Comparison of ENCODE assay signal across 25 mouse cellular contexts in genomic region chr8:31584661-31585060, GRCm38 (mm10).
"Had no signal": no experiment of that assay in that cellular context is flagged by ENCODE, and none has a peak within 500 bp of the region (broad histone marks: within the 10 kb centered on the region; RNA-seq: fewer than 3 reads in every experiment).

No protein-coding gene starts in this region.

- H3K4me3 ChIP-seq: heart, adult 2 months; heart, embryonic 13.5 days; heart, embryonic 15.5 days; hindbrain, embryonic 13.5 days; hindbrain, embryonic 15.5 days; kidney, embryonic 15.5 days; limb, embryonic 13.5 days; limb, embryonic 15.5 days had no signal

- H3K4me2 ChIP-seq: heart, embryonic 11.5 days; heart, embryonic 13.5 days; heart, embryonic 15.5 days; hindbrain, embryonic 13.5 days; hindbrain, embryonic 15.5 days; kidney, embryonic 15.5 days; limb, embryonic 13.5 days; limb, embryonic 15.5 days had no signal

- ATAC-seq: hindbrain, postnatal 0 days; intestine, embryonic 16.5 days had no signal

- DNase-seq: gastrocnemius, postnatal 14 days; gastrocnemius, postnatal 36 days; heart, adult 11 months; heart, adult 2 months; heart, postnatal 14 days; heart, postnatal 36 days; kidney, adult 11 months; kidney, adult 2 months; kidney, adult 9 months; kidney, postnatal 14 days; kidney, postnatal 36 days; layer of hippocampus, adult 9-11 months; layer of hippocampus, postnatal 36 days; left cerebral cortex, postnatal 4 days had no signal

- H3K9ac ChIP-seq: heart, embryonic 13.5 days; heart, embryonic 15.5 days; hindbrain, embryonic 13.5 days; hindbrain, embryonic 15.5 days; kidney, embryonic 15.5 days; limb, embryonic 13.5 days; limb, embryonic 15.5 days had no signal

- H3K9me3 ChIP-seq: heart, embryonic 15.5 days; kidney, embryonic 15.5 days; limb, embryonic 13.5 days; limb, embryonic 15.5 days had no signal

- H3K27ac ChIP-seq: heart, adult 2 months; heart, embryonic 13.5 days; heart, embryonic 15.5 days; hindbrain, embryonic 13.5 days; hindbrain, embryonic 15.5 days; hindbrain, postnatal 0 days; kidney, embryonic 15.5 days; kidney, postnatal 0 days; limb, embryonic 13.5 days; limb, embryonic 15.5 days had no signal

- H3K36me3 ChIP-seq: heart, embryonic 13.5 days; heart, embryonic 15.5 days; hindbrain, embryonic 13.5 days; hindbrain, embryonic 15.5 days; kidney, embryonic 15.5 days; limb, embryonic 13.5 days; limb, embryonic 15.5 days had no signal

- H3K4me1 ChIP-seq: heart, embryonic 13.5 days; heart, embryonic 15.5 days; hindbrain, embryonic 13.5 days; hindbrain, embryonic 15.5 days; kidney, embryonic 15.5 days; limb, embryonic 13.5 days; limb, embryonic 15.5 days had no signal

- H3K27me3 ChIP-seq: heart, embryonic 13.5 days; heart, embryonic 15.5 days; hindbrain, embryonic 13.5 days; hindbrain, embryonic 15.5 days; kidney, embryonic 15.5 days; limb, embryonic 13.5 days; limb, embryonic 15.5 days had no signal
